Mouse (Mus musculus) midbrain, postnatal 0 days (tissue): ENCODE measurements around the gene Gm20388. TPM values are rescaled to one million over a fixed set of nuclear protein-coding genes. Genes with fewer than 3 reads are reported as not detected.

Experiments
- ATAC-seq: fragments of 200-750 bp; cut with Nextera tagmentation; 2 replicates; pipeline ENCODE4 v1.8.0; 2017; ENCODE audit warnings: moderate number of reproducible peaks, mild to moderate bottlenecking, moderate TSS enrichment, moderate library complexity; ENCODE audit not compliant: low FRiP score
- DNase-seq: peaks from one replicate; pipeline ENCODE4 v3.0.0-alpha.2; 2015; ENCODE audit warnings: low spot score
- H3K27ac ChIP-seq: fragments of 300-500 bp; sonication (generic); 2 replicates; pipeline ENCODE4 v1.5.1; 2014; ENCODE audit warnings: low read depth, mild to moderate bottlenecking, low read length, mixed read lengths
- H3K27me3 ChIP-seq: fragments of 300-500 bp; sonication (generic); 2 replicates; pipeline ENCODE4 v1.6.1; 2014; ENCODE audit warnings: low read length, control low read depth, mixed read lengths; ENCODE audit not compliant: insufficient read depth
- H3K36me3 ChIP-seq: fragments of 300-500 bp; sonication (generic); 2 replicates; pipeline ENCODE4 v1.6.1; 2014; ENCODE audit warnings: low read length, control low read depth, mixed read lengths; ENCODE audit not compliant: insufficient read depth
- H3K4me1 ChIP-seq: fragments of 300-500 bp; sonication (generic); 2 replicates; pipeline ENCODE4 v1.6.1; 2014; ENCODE audit warnings: mild to moderate bottlenecking, control low read depth, antibody characterized with exemption, low read length, mixed read lengths; ENCODE audit not compliant: insufficient read depth
- H3K4me2 ChIP-seq: fragments of 300-500 bp; sonication (generic); 2 replicates; pipeline ENCODE4 v1.6.1; 2014; ENCODE audit warnings: low read depth, mild to moderate bottlenecking, low read length, mixed read lengths; ENCODE audit not compliant: poor library complexity, severe bottlenecking
- H3K4me3 ChIP-seq: fragments of 300-500 bp; sonication (generic); 2 replicates; pipeline ENCODE4 v1.5.1; 2014; ENCODE audit warnings: low read depth, mild to moderate bottlenecking, low read length, moderate library complexity
- H3K9ac ChIP-seq: fragments of 300-500 bp; sonication (generic); replicated peaks from 2 replicates; pipeline ENCODE4 v1.6.1; 2014; ENCODE audit warnings: mild to moderate bottlenecking, low read length, moderate library complexity, mixed read lengths; ENCODE audit not compliant: poor library complexity, severe bottlenecking
- H3K9me3 ChIP-seq: fragments of 300-500 bp; sonication (generic); 2 replicates; pipeline ENCODE4 v1.6.1; 2016; ENCODE audit warnings: low read length, control low read depth
- CTCF ChIP-seq: IDR thresholded peaks from 2 replicates; pipeline ENCODE4 v1.5.1; 2016; ENCODE audit warnings: antibody characterized with exemption, mild to moderate bottlenecking
- WGBS: fragments of 180-500 bp; shearing (Covaris S2); extraction: QIAGEN DNeasy Blood & Tissue Kit; methylation state at CpG from one replicate; pipeline ENCODE4 v1.1.7; 2014; 5-methylcytosine and 5-hydroxymethylcytosine counted together
- polyA plus RNA-seq: library from polyadenylated mRNA; unstranded; fragments of >200 nt; fragmentation: Nextera tagmentation; extraction: Ambion mirVana; gene quantifications from 2 replicates; pipeline ENCODE4 v1.2.1, GENCODE M21; 2015
- total RNA-seq: library from RNA; depleted of rRNA; stranded (reverse); fragments of >200 nt; gene quantifications from 2 replicates; pipeline ENCODE4 v1.2.3, GENCODE M21; 2014

Gene Gm20388
- total and polyA plus RNA-seq, 2 experiments from 2014 or later: 74.2 TPM; not detected in 1

GRCm38 (mm10) chr8:122331134-122331523 lies 2420.5 kb downstream of the Gm20388 start:
- Histone ChIP-seq H3K9ac (peak overlapping the region; percentile 2), H3K27me3 (0 out of 2 replicates have a peak, but pooled peaks cover 10% of the 10 kb centered on the region), H3K27ac (no peak overlapping the region), H3K36me3 (no peaks in the 10 kb centered on the region; the same call in 1 of the 2 replicates), H3K4me3 (no peak overlapping the region), H3K4me2 (no peak overlapping the region), H3K4me1 (peaks cover 5% of the 10 kb centered on the region; the same call in 1 of the 2 replicates), H3K9me3 (no peaks in the 10 kb centered on the region)
- no peak for TF ChIP-seq CTCF
- ATAC-seq (no peak), DNase-seq (no peak)
- WGBS: 64% methylated on average over 3 of the region's 3 CpGs

- ATAC-seq: no peak
- H3K9ac ChIP-seq: no peak overlapping the region
- peak; percentile 93 for TF ChIP-seq CTCF
- no peak overlapping the region for H3K4me2 ChIP-seq
- peaks cover 20% of the 10 kb centered on the region for H3K27me3 ChIP-seq
- WGBS: 67% methylated on average over 6 of the region's 6 CpGs
- no peak overlapping the region for H3K27ac ChIP-seq
- 0 out of 2 replicates have a peak, but pooled peaks cover 2% of the 10 kb centered on the region for H3K4me1 ChIP-seq
- H3K4me3 ChIP-seq: no peak overlapping the region
- H3K36me3 ChIP-seq: no peaks in the 10 kb centered on the region; the same call in 1 of the 2 replicates
- peak; percentile 78 for DNase-seq
- no peaks in the 10 kb centered on the region for H3K9me3 ChIP-seq
Measured at GRCm38 (mm10) chr8:122332753-122333506, 2422.3 kb downstream of the Gm20388 start.

GRCm38 (mm10) chr8:122333531-122333930 lies 2422.9 kb downstream of the Gm20388 start:
- 81% methylated on average over 7 of the region's 7 CpGs for WGBS
- H3K36me3 ChIP-seq: no peaks in the 10 kb centered on the region; the same call in 1 of the 2 replicates
- H3K27ac ChIP-seq: no peak overlapping the region
- DNase-seq (no peak), ATAC-seq (no peak)
- TF ChIP-seq CTCF: no peak
- peaks cover 26% of the 10 kb centered on the region for H3K27me3 ChIP-seq
- H3K9me3 ChIP-seq: no peaks in the 10 kb centered on the region
- H3K4me2 ChIP-seq: no peak overlapping the region
- H3K4me1 ChIP-seq: 0 out of 2 replicates have a peak, but pooled peaks cover 2% of the 10 kb centered on the region
- H3K4me3 ChIP-seq: no peak overlapping the region
- H3K9ac ChIP-seq: no peak overlapping the region

- H3K4me3 ChIP-seq: no peak overlapping the region
- DNase-seq (no peak), ATAC-seq (no peak)
- no peaks in the 10 kb centered on the region; the same call in 1 of the 2 replicates for H3K36me3 ChIP-seq
- 0 out of 2 replicates have a peak, but pooled peaks cover 2% of the 10 kb centered on the region for H3K4me1 ChIP-seq
- H3K9me3 ChIP-seq: no peaks in the 10 kb centered on the region
- no peak overlapping the region for H3K9ac ChIP-seq
- 80% methylated on average over 13 of the region's 13 CpGs for WGBS
- TF ChIP-seq CTCF: no peak
- H3K27me3 ChIP-seq: peaks cover 29% of the 10 kb centered on the region
- H3K4me2 ChIP-seq: peak overlapping the region; percentile 69; the same call in 1 of the 2 replicates
- H3K27ac ChIP-seq: no peak overlapping the region
Measured at GRCm38 (mm10) chr8:122334791-122335490, 2424.3 kb downstream of the Gm20388 start.

- DNase-seq: no peak
- no peaks in the 10 kb centered on the region for H3K9me3 ChIP-seq
- ATAC-seq: peak; percentile 31; the same call in 1 of the 2 replicates
- H3K27me3 ChIP-seq: peaks cover 29% of the 10 kb centered on the region
- WGBS: 9% methylated on average over 53 of the region's 57 CpGs
- no peaks in the 10 kb centered on the region; the same call in 1 of the 2 replicates for H3K36me3 ChIP-seq
- peak overlapping the region; percentile 49 for H3K4me3 ChIP-seq
- H3K4me1 ChIP-seq: 0 out of 2 replicates have a peak, but pooled peaks cover 2% of the 10 kb centered on the region
- peak overlapping the region; percentile 69 for H3K4me2 ChIP-seq
- no peak overlapping the region; the same call in 1 of the 2 replicates for H3K27ac ChIP-seq
- TF ChIP-seq CTCF: no peak
- peak overlapping the region; percentile 56 for H3K9ac ChIP-seq
Measured at GRCm38 (mm10) chr8:122335638-122336250, 2425.1 kb downstream of the Gm20388 start.
